Mouse (Mus musculus) forebrain, embryonic 10.5 days (tissue): ENCODE results near the gene Ero1lb. TPM values are rescaled to one million over a fixed set of nuclear protein-coding genes. Genes with fewer than 3 reads are reported as not detected.
"Not testable (repeated sequence)": the region's sequence is repeated elsewhere in the genome, so short reads cannot be mapped to it uniquely, and the experiment has no call there.

Experiments
- DNase-seq: peaks from one replicate; pipeline ENCODE4 v3.0.0-alpha.2; 2017; ENCODE audit warnings: low spot score; ENCODE audit errors: extremely low spot score
- H3K27ac ChIP-seq: fragments of 300-500 bp; sonication (generic); 2 replicates; pipeline ENCODE4 v1.5.1; 2016; ENCODE audit warnings: mild to moderate bottlenecking
- H3K27me3 ChIP-seq: fragments of 300-500 bp; sonication (generic); 2 replicates; pipeline ENCODE4 v1.6.1; 2016; ENCODE audit warnings: mild to moderate bottlenecking; ENCODE audit not compliant: poor library complexity, severe bottlenecking
- H3K36me3 ChIP-seq: fragments of 300-500 bp; sonication (generic); replicated peaks from 2 replicates; pipeline ENCODE4 v1.6.1; 2016; ENCODE audit warnings: mild to moderate bottlenecking, moderate library complexity
- H3K4me1 ChIP-seq: fragments of 300-500 bp; sonication (generic); 2 replicates; pipeline ENCODE4 v1.6.1; 2016
- H3K4me3 ChIP-seq: fragments of 300-500 bp; sonication (generic); 2 replicates; pipeline ENCODE4 v1.5.1; 2016; ENCODE audit warnings: mild to moderate bottlenecking, moderate library complexity
- H3K9me3 ChIP-seq: fragments of 300-500 bp; sonication (generic); 2 replicates; pipeline ENCODE4 v1.6.1; 2016; ENCODE audit warnings: mild to moderate bottlenecking, moderate library complexity
- WGBS: fragments of 180-500 bp; shearing (Covaris S2); methylation state at CpG from one replicate; pipeline ENCODE4 v1.1.7; 2016; 5-methylcytosine and 5-hydroxymethylcytosine counted together
- polyA plus RNA-seq: library from polyadenylated mRNA; unstranded; fragments of >200 nt; fragmentation: Nextera tagmentation; extraction: Ambion mirVana; gene quantifications from 2 replicates; pipeline ENCODE4 v1.2.1, GENCODE M21; 2016

Gene Ero1lb
- polyA plus RNA-seq, 1 experiment from 2014 or later = 8.2 TPM

DNA sequence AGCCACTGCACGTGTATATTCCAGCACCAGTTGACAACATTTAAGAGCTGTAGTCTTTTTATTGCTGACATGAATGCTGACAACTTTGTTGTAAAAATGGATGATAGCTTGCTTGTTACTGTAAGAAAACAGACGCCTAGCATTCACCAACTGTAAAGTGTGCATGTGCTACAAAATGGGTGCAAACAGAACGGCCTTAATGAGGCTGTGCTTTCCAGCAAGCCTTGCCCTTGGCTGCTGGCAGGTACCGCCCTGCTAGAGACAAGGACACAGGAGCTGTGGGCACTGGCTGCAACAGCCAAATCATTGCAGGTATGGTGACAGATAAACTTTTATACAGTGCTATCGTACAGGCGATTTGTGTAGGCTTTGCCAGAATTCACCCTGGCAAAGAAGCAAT lies 48.4 kb downstream of the Ero1lb start:
- not testable (repeated sequence) for H3K4me1 ChIP-seq, H3K9me3 ChIP-seq, DNase-seq, H3K27me3 ChIP-seq, H3K4me3 ChIP-seq, H3K27ac ChIP-seq
- H3K36me3 ChIP-seq = peaks cover 56% of the 10 kb centered on the region
- 94% methylated on average over 6 of the region's 6 CpGs for WGBS

DNA sequence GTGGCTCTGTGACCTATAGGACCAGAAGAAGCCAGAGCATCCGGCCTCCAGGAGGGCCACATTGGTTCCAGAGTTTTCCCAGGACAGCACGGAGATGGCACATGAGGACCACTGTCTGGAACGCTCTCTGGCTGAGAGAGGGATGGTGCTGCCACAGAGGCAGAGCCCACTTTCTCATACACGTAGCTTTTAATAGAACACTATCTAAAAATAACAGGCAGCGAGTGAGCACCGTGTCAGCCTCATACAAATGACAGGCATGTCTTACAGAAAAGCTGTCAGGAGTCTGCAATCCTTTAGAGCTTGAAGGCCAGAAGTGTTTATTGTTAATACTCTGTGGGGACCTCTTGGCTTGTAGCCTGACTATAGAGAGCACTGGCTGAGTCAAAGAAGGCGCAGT lies 48.9 kb downstream of the Ero1lb start:
- H3K36me3 ChIP-seq = peaks cover 62% of the 10 kb centered on the region
- 85% methylated on average over 7 of the region's 7 CpGs for WGBS
- not testable (repeated sequence) for H3K27ac ChIP-seq

DNA sequence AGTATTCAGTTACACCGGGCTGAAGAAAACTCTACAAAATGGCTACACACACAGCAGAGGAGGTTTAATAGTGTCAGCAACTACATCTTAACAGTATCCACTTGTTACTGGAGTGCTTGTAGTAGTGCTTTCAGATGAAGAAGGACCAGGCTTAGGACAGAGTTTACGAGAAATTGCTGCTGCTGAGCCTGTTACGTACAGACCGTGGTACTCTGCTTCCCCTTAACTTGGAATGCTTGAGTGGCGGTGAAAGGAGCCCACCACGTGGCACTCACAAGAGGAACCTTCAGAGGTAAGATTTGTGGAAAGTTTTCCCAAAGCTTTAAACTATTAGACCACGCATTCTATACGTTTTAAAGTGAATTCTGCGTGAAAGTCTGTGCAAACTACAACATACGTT lies 49.3 kb downstream of the Ero1lb start:
- not testable (repeated sequence) for DNase-seq, H3K27me3 ChIP-seq, H3K4me3 ChIP-seq, H3K9me3 ChIP-seq, H3K27ac ChIP-seq, H3K4me1 ChIP-seq
- peaks cover 66% of the 10 kb centered on the region for H3K36me3 ChIP-seq
- 93% methylated on average over 10 of the region's 10 CpGs for WGBS

More for the DNA sequence above, 48.9 kb downstream of the Ero1lb start:
- not testable (repeated sequence) for H3K4me3 ChIP-seq, H3K27me3 ChIP-seq, DNase-seq, H3K9me3 ChIP-seq, H3K4me1 ChIP-seq

DNA sequence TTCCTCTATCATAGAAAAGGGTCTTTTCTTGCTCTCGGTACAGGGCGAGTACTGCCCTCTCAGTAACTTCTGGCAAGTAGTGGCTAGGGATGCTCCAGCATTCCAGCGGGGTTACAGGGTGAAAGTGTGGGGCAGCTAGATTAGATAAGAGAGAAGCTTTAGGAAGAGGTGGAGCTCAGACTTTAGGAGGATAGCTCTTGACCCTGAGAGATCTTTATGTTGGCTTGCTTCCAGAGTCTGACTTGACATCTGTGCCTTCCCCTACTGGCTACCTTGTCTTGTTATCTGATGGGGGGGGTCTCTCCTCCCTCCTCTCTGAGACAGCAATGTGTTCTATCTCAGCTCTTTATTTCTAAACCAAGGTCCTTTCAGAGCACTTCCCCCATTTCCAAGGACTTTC lies 50.8 kb downstream of the Ero1lb start:
- peaks cover 78% of the 10 kb centered on the region for H3K36me3 ChIP-seq
- DNase-seq, H3K4me1 ChIP-seq, H3K27me3 ChIP-seq, H3K27ac ChIP-seq, H3K4me3 ChIP-seq, H3K9me3 ChIP-seq: not testable (repeated sequence)
- WGBS = 87% methylated on average over 3 of the region's 3 CpGs

DNA sequence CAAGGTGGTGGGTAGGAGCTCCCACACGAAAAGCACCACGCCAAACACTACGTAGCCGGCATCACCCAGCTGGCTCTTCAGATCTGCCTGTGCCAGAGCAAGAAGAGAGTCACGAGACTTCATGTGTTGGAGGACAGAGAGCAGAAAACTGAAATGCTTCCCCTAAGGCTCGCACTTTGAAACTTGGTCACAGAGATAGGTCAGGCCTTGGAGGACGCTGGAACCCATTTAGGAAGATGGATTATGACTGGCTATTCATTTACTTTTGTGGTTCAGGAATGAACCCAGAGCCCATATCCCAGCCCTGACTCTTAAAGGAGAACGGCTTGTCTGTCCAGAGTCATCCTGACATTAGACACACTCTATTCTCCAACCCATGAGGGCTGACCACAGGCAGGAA lies 54.1 kb downstream of the Ero1lb start:
- H3K4me3 ChIP-seq, H3K4me1 ChIP-seq, H3K27me3 ChIP-seq, H3K9me3 ChIP-seq, H3K27ac ChIP-seq, DNase-seq: not testable (repeated sequence)
- H3K36me3 ChIP-seq = peaks cover 75% of the 10 kb centered on the region
- WGBS = 94% methylated on average over 8 of the region's 8 CpGs

DNA sequence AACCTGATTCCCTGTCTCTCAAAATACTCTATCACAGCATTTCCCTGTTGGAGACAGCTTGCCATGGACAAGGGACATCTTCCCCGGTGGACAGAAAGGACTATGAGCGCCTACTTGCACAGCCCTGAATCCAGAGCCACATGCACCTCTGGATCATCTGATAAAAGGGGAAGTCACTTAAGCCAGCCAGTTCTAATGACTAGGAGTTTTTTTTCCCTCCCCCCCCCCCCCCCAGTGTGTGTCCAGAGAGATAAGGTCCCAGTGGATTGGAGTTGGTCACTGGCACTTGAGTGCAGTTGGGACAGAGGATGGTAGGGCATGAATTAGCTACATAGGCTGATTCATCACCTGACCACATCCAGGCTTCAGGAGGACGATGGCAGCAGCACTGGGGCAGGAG lies 60.4 kb downstream of the Ero1lb start:
- H3K4me3 ChIP-seq, H3K27ac ChIP-seq, DNase-seq, H3K4me1 ChIP-seq, H3K9me3 ChIP-seq, H3K27me3 ChIP-seq: not testable (repeated sequence)
- WGBS = 91% methylated on average over 3 of the region's 3 CpGs
- H3K36me3 ChIP-seq = peaks cover 48% of the 10 kb centered on the region

DNA sequence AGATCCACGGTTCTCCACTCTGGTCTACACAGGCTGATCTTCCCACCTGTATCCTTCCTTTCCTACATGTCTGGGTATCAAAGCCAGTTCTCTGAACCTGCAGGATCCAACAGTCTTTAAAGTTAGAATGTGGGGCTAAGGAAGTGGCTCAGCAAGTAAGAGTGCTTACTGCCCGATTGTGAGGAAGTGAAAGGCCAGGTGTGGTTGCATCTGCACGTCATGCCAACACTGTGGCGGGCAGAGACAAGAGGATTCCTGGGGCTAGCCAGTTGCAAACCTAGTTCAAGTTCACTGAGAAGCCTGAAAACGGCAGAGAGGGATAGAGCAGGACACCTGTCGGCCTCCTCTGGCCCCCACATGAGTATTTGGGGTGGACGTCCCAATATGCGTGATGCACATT lies 62.1 kb downstream of the Ero1lb start:
- not testable (repeated sequence) for DNase-seq

DNA sequence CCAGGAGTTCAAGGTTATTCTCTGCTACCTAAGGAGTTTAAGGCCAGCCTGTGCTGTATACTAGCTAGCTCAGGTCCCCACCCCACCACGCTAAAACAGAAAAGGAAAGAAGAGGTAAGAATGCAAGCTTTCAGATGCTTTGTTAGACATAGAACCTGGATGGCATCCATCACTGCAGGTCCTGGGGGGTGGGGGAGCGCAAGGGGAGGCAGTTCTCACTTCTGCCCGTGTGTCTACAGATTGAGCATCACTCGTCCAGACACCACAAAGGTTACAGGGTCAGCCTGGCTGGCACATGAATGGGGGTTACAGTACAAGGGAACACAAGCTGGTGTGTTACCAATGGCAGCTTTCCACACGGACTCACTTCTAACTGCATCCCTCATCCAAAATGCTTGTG lies 62.5 kb downstream of the Ero1lb start:
- not testable (repeated sequence) for H3K4me3 ChIP-seq, H3K4me1 ChIP-seq, H3K27ac ChIP-seq, H3K9me3 ChIP-seq, H3K27me3 ChIP-seq, DNase-seq
- WGBS = 91% methylated on average over 5 of the region's 5 CpGs
- peaks cover 35% of the 10 kb centered on the region for H3K36me3 ChIP-seq

More for the DNA sequence above, 62.1 kb downstream of the Ero1lb start:
- not testable (repeated sequence) for H3K4me3 ChIP-seq, H3K27me3 ChIP-seq, H3K9me3 ChIP-seq, H3K4me1 ChIP-seq, H3K27ac ChIP-seq
- peaks cover 35% of the 10 kb centered on the region for H3K36me3 ChIP-seq
- 91% methylated on average over 8 of the region's 8 CpGs for whole genome bisulfite sequencing

DNA sequence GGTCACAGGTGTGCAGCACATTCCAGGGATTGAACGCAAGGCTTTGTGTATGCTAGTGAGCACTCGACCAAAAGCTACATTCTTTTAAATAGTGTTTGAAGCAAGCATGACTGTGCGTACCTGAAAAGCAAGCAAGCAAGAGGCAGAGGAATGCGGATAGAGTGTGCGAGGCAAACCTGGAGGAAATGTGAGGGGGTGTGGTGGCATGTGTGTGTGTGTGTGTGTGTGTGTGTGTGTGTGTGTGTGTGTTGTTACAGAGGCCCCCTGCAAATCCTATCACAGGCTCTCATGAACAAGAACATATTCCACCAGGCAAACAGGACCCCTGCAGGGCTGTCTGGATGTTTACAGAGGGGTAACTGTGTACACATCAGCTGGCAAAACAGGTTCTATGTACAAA lies 64.6 kb downstream of the Ero1lb start:
- not testable (repeated sequence) for H3K4me1 ChIP-seq, H3K27me3 ChIP-seq, DNase-seq, H3K4me3 ChIP-seq, H3K27ac ChIP-seq, H3K9me3 ChIP-seq
- 96% methylated on average over 5 of the region's 5 CpGs for WGBS
- H3K36me3 ChIP-seq = peaks cover 33% of the 10 kb centered on the region

DNA sequence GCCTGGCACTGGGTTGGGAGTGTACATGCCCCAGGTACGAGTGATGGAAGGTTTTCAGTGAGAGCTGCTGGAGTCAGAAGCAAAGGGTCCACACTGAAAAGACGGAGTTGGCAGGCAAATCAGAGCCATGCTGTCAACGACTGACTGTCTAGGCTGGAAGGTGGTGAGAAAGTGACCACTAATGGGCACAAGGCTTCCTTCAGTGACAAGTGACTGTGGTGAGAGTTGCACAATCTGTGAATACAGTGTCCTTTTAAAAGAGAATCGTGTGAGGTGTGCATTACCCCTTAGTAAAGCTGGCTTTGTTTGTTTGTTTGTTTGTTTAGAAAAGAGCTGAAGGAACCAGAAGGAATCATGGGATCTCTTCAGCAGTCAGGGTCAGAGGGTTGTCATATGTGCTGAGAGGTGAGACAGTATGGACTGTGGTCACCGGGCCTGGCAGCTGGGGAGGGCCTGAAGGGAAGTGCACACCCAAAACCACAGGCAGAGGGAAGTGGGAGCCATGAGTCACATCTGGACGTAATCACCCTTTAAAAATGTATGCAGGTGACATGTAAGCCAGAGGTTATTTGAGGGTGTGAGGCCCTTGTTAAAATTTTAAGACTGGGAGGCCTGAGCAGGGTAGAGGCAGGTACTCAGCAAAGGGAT lies 69.4 kb downstream of the Ero1lb start:
- WGBS = 78% methylated on average over 1 of the region's 6 CpGs
- H3K9me3 ChIP-seq = not testable (repeated sequence)

DNA sequence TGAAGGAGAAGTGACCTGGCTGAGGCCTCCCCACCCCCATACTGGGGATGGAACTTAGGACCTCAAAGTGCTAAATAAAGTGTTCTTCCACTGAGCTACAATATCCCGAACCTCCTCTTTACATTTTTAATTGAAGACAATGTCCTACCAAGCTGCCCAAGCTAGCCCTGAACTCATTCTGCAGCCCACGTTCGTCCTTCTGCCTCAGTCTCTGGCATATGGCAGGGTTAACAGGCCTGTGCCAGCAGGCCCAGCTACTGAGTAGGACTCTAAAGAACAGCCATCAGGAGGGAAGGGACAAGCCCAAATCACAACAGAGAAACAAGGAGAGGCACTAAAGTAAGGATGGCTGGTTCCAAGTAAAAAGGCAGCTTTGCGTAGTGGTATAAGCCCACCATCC lies 77.1 kb downstream of the Ero1lb start:
- not testable (repeated sequence) for H3K27me3 ChIP-seq, H3K9me3 ChIP-seq, H3K27ac ChIP-seq, H3K4me3 ChIP-seq, H3K4me1 ChIP-seq, DNase-seq, H3K36me3 ChIP-seq
- WGBS = over 99% methylated on average over 4 of the region's 4 CpGs

More for the DNA sequence above, 69.4 kb downstream of the Ero1lb start:
- H3K27me3 ChIP-seq, H3K4me3 ChIP-seq, H3K4me1 ChIP-seq, DNase-seq, H3K27ac ChIP-seq: not testable (repeated sequence)
- peaks cover 12% of the 10 kb centered on the region for H3K36me3 ChIP-seq

DNA sequence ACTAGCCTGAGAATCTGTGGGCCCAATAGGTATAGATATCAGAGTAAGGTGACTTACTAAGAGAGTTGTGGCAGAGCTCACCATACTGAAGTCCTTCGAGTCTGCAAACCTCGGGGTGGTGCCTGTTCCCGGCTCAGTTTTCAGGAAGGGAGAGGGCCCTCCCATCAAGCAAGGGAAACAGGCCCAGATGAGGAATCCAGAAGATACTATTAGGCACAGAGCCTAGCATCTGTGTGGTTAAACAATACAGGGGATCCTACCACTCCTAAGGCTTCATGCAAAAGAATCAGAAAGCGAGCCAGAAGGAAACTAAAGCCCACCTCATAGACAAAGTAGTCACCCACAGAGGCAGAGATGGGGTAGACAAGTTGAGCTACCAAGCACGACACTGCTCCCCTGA lies 81.0 kb downstream of the Ero1lb start:
- not testable (repeated sequence) for H3K9me3 ChIP-seq, H3K4me1 ChIP-seq, H3K27ac ChIP-seq, H3K36me3 ChIP-seq, H3K27me3 ChIP-seq, H3K4me3 ChIP-seq, DNase-seq
- 89% methylated on average over 5 of the region's 5 CpGs for WGBS

DNA sequence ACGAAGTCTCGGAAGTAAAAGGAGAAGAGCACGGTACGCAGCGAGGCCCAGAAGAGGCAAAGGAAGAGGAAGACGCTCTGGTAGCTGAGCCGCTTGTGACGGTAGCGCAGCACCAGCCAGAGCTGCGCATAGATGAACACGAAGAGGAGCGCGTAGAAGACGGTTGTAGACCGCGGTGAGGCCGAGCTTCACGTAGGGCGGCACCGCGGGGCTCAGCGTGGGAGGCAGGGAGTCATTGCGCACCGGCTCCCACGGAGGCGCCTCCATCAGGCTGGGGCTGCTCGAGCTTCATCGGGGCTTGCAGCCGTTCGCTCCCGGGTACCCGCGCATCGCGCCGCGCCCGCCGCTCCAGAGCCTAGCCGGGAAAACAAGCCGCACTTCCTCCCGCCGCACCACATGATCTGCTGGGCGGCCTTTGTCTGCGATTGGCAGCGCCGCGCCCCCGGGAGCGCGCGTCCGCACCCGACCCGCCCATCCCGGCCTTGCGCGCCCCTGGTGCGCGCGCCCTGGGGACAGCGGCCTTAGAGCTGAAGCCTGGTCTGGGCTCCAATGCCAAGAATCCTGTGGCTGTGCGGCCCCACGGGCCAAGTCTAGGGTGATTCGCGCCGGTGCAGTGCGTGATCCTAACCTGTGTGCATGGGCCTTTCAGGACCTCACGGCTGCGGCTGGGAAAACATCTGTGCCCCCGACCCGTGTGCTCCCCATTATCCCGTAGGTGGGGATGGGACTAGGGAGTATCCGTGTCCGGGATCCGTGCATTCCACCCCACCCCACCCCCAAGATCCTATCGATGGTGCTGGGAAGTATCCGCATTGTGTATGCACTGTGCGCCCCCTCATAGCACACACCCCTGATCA lies 84.6 kb downstream of the Ero1lb start:
- H3K36me3 ChIP-seq, H3K4me1 ChIP-seq, H3K9me3 ChIP-seq, H3K27me3 ChIP-seq: not testable (repeated sequence)
- Histone ChIP-seq H3K27ac (peak overlapping the region; percentile 81), H3K4me3 (peak overlapping the region; percentile 52)
- peak; percentile 57 for DNase-seq
- WGBS = under 1% methylated on average over 60 of the region's 79 CpGs
